Mouse (Mus musculus): ENCODE results near the gene Susd4.

DNA sequence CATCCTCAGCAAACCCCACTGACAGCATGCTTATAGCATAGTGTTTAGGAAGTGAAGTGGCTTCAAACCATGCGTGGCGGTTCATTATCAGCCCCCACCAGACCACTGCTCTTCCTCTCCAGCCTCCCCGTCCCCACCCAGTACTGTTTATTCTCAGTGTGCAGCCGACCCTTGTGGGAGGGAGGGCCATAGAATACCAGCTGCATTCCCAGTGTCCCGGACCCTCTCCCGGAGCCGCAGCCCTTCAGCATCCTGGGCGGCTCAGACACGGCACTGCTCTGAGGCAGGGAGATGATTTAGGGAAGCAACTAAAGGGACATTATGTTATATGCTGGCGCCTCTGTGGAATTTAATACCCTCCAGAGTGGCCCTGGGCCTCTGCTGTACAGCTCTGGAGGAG, 55.3 kb downstream of the Susd4 start:
- TF ChIP-seq POLR2A (IDR thresholded peaks at IDR 0.05; ENCODE audit: low read depth, low read length) (no peak), CTCF (IDR thresholded peaks at IDR 0.05; ENCODE audit: borderline replicate concordance, insufficient read depth, low read length) (no peak)
